Mouse (Mus musculus): ENCODE measurements at regions not wholly inside any gene's neighbourhood (a gene's known extent, or its start where the extent isn't known, plus 50 kb on each side); places are given as distances from the start of the nearest gene placed in this dataset.

DNA sequence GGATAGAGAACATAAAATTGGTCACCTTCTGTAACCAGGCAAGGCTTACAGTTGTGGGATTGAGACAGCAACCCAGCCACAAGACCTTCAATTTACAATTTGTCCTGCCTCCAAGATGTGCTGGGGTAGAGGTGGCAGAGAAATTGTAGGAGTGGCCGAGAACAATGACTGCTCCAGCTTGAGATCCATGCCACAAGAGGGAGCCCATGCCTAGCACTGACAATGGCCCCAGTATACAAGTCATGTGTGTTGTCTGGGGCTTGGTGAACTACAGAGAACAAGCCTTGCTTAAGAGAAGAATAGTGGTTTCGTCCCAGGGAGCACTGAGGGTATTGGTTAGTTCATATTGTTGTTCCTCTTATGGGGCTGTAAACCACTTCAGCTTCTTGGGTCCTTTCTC, 146.6 kb upstream of the Sel1l start:
- TF ChIP-seq MAFK (IDR thresholded peaks at IDR 0.05; ENCODE audit: insufficient read depth, low read depth, low read length) = no peak
- TF ChIP-seq ZNF384 (IDR thresholded peaks at IDR 0.05; ENCODE audit: low read depth, low read length) = no peak

Measured in ES-E14 (cell line).